Mouse (Mus musculus): ENCODE results near the gene Proca1. TPM values are rescaled to one million over a fixed set of nuclear protein-coding genes. Genes with fewer than 3 reads are reported as not detected.

The Proca1 gene
- polyA plus RNA-seq, 1 experiment from 2014 or later = 2.1 TPM

GRCm38 (mm10) chr11:78168541-78169468, 24.4 kb upstream of the Proca1 start:
- DNase-seq (ENCODE audit: low spot score) = no peak
- Histone ChIP-seq H3K4me1 (replicated peaks; ENCODE audit: control insufficient read depth, insufficient read depth, low read length) (peaks cover 11% of the 10 kb centered on the region), H3K36me3 (ENCODE audit: control insufficient read depth, insufficient read depth, low read length) (0 out of 2 replicates have a peak, but pooled peaks cover 3% of the 10 kb centered on the region), H3K4me2 (ENCODE audit: low read length) (peak overlapping the region; percentile 13; the same call in 1 of the 2 replicates), H3K9me3 (ENCODE audit: control insufficient read depth, low read length) (no peaks in the 10 kb centered on the region), H3K4me3 (ENCODE audit: low read depth, low read length) (no peak overlapping the region), H3K9ac (ENCODE audit: low read length) (no peak overlapping the region), H3K27ac (ENCODE audit: low read depth) (peak overlapping the region; percentile 27; the same call in 1 of the 2 replicates), H3K27me3 (replicated peaks; ENCODE audit: control insufficient read depth, insufficient read depth, low read length) (no peaks in the 10 kb centered on the region)
- no peak for ATAC-seq (replicated peaks; ENCODE audit: low FRiP score, low TSS enrichment, low read depth)
- 45% methylated on average over 19 of the region's 19 CpGs for WGBS

GRCm38 (mm10) chr11:78170306-78170705, 22.9 kb upstream of the Proca1 start:
- DNase-seq (ENCODE audit: low spot score) = no peak
- Histone ChIP-seq H3K27ac (ENCODE audit: low read depth) (no peak overlapping the region), H3K4me2 (ENCODE audit: low read length) (no peak overlapping the region), H3K9me3 (ENCODE audit: control insufficient read depth, low read length) (no peaks in the 10 kb centered on the region), H3K4me3 (ENCODE audit: low read depth, low read length) (no peak overlapping the region), H3K9ac (ENCODE audit: low read length) (no peak overlapping the region), H3K27me3 (replicated peaks; ENCODE audit: control insufficient read depth, insufficient read depth, low read length) (no peaks in the 10 kb centered on the region), H3K4me1 (replicated peaks; ENCODE audit: control insufficient read depth, insufficient read depth, low read length) (peaks cover 14% of the 10 kb centered on the region), H3K36me3 (ENCODE audit: control insufficient read depth, insufficient read depth, low read length) (0 out of 2 replicates have a peak, but pooled peaks cover 3% of the 10 kb centered on the region)
- WGBS = 86% methylated on average over 15 of the region's 15 CpGs
- no peak for ATAC-seq (replicated peaks; ENCODE audit: low FRiP score, low TSS enrichment, low read depth)

DNA sequence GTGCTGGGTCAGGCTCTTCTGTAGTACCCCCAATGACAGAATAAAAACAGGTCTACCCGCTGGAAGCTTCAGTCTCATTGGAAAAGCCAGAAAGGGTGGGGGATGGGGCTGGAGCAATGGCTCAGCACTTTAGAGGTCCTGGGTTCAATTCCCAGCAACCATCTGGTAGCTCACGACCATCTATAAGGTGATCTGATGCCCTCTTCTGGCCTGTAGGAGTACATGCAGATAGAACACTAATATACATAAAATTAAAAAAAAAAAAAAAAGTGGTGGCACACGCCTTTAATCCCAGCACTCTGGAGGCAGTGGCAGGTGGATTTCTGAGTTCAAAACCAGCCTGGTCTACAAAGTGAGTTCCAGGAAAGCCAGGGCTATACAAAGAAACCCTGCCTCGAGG, 21.9 kb upstream of the Proca1 start:
- Histone ChIP-seq H3K9me3 (ENCODE audit: control insufficient read depth, low read length) (no peaks in the 10 kb centered on the region), H3K27ac (ENCODE audit: low read depth) (no peak overlapping the region), H3K36me3 (ENCODE audit: control insufficient read depth, insufficient read depth, low read length) (0 out of 2 replicates have a peak, but pooled peaks cover 3% of the 10 kb centered on the region), H3K4me1 (replicated peaks; ENCODE audit: control insufficient read depth, insufficient read depth, low read length) (peaks cover 10% of the 10 kb centered on the region), H3K27me3 (replicated peaks; ENCODE audit: control insufficient read depth, insufficient read depth, low read length) (no peaks in the 10 kb centered on the region), H3K4me2 (ENCODE audit: low read length) (no peak overlapping the region), H3K9ac (ENCODE audit: low read length) (no peak overlapping the region), H3K4me3 (ENCODE audit: low read depth, low read length) (no peak overlapping the region)
- DNase-seq (ENCODE audit: low spot score) (no peak), ATAC-seq (replicated peaks; ENCODE audit: low FRiP score, low TSS enrichment, low read depth) (no peak)
- WGBS = 82% methylated on average over 4 of the region's 4 CpGs

- Histone ChIP-seq H3K9ac (ENCODE audit: low read length) (no peak overlapping the region), H3K4me3 (ENCODE audit: low read depth, low read length) (no peak overlapping the region), H3K27ac (ENCODE audit: low read depth) (no peak overlapping the region), H3K36me3 (ENCODE audit: control insufficient read depth, insufficient read depth, low read length) (0 out of 2 replicates have a peak, but pooled peaks cover 3% of the 10 kb centered on the region), H3K4me1 (replicated peaks; ENCODE audit: control insufficient read depth, insufficient read depth, low read length) (peaks cover 9% of the 10 kb centered on the region), H3K4me2 (ENCODE audit: low read length) (no peak overlapping the region), H3K9me3 (ENCODE audit: control insufficient read depth, low read length) (no peaks in the 10 kb centered on the region), H3K27me3 (replicated peaks; ENCODE audit: control insufficient read depth, insufficient read depth, low read length) (no peaks in the 10 kb centered on the region)
- ATAC-seq (replicated peaks; ENCODE audit: low FRiP score, low TSS enrichment, low read depth) (no peak), DNase-seq (ENCODE audit: low spot score) (peak; percentile 51)
- WGBS = 83% methylated on average over 16 of the region's 16 CpGs
These were observed 21.0 kb upstream of the Proca1 start for GRCm38 (mm10) chr11:78172034-78172747.

DNA sequence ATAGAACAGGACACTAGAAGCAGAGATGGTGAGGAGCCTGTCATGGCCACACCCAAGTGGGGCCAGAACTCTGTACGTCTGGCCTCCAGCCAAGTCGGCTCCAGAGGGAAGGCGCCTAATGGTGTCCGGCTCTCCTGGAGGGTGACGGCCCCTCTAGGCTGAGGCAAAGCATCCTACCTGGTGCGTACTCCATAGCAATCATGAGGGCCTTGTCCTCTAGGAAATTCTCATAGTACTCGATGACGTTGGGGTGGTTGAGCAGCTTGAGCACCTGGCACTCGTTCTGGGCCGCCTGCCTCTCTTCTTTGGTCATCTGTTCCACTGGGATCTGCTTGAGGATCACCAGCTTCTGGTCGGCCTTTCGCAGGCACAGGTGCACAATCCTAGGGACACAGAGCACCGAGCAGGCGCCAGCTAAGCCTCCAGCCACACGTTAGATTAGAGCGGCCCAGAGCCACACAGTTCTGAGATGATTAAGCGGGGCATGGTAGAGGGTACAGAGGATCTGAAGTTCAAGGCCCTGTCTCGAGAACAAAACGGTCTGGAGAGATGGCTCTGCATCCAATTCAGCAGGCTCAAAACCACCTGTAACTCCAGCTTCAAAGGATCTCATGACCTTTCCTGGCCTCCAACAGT, 20.3 kb upstream of the Proca1 start:
- DNase-seq (ENCODE audit: low spot score) (no peak), ATAC-seq (replicated peaks; ENCODE audit: low FRiP score, low TSS enrichment, low read depth) (no peak)
- H3K36me3 ChIP-seq (ENCODE audit: control insufficient read depth, insufficient read depth, low read length) = 0 out of 2 replicates have a peak, but pooled peaks cover 3% of the 10 kb centered on the region
- H3K4me1 ChIP-seq (replicated peaks; ENCODE audit: control insufficient read depth, insufficient read depth, low read length) = peaks cover 14% of the 10 kb centered on the region
- no peak overlapping the region for H3K4me2 ChIP-seq (ENCODE audit: low read length)
- no peak overlapping the region for H3K4me3 ChIP-seq (ENCODE audit: low read depth, low read length)
- H3K27me3 ChIP-seq (replicated peaks; ENCODE audit: control insufficient read depth, insufficient read depth, low read length) = no peaks in the 10 kb centered on the region
- WGBS = 81% methylated on average over 19 of the region's 19 CpGs
- no peaks in the 10 kb centered on the region for H3K9me3 ChIP-seq (ENCODE audit: control insufficient read depth, low read length)
- H3K9ac ChIP-seq (ENCODE audit: low read length) = no peak overlapping the region
- no peak overlapping the region for H3K27ac ChIP-seq (ENCODE audit: low read depth)

GRCm38 (mm10) chr11:78174506-78174905, 18.7 kb upstream of the Proca1 start:
- Histone ChIP-seq H3K4me1 (replicated peaks; ENCODE audit: control insufficient read depth, insufficient read depth, low read length) (peaks cover 19% of the 10 kb centered on the region), H3K4me2 (ENCODE audit: low read length) (no peak overlapping the region), H3K9me3 (ENCODE audit: control insufficient read depth, low read length) (no peaks in the 10 kb centered on the region), H3K4me3 (ENCODE audit: low read depth, low read length) (no peak overlapping the region), H3K9ac (ENCODE audit: low read length) (no peak overlapping the region), H3K27ac (ENCODE audit: low read depth) (no peak overlapping the region), H3K27me3 (replicated peaks; ENCODE audit: control insufficient read depth, insufficient read depth, low read length) (no peaks in the 10 kb centered on the region), H3K36me3 (ENCODE audit: control insufficient read depth, insufficient read depth, low read length) (peaks cover 6% of the 10 kb centered on the region)
- 80% methylated on average over 3 of the region's 3 CpGs for WGBS
- ATAC-seq (replicated peaks; ENCODE audit: low FRiP score, low TSS enrichment, low read depth) (no peak), DNase-seq (ENCODE audit: low spot score) (no peak)

DNA sequence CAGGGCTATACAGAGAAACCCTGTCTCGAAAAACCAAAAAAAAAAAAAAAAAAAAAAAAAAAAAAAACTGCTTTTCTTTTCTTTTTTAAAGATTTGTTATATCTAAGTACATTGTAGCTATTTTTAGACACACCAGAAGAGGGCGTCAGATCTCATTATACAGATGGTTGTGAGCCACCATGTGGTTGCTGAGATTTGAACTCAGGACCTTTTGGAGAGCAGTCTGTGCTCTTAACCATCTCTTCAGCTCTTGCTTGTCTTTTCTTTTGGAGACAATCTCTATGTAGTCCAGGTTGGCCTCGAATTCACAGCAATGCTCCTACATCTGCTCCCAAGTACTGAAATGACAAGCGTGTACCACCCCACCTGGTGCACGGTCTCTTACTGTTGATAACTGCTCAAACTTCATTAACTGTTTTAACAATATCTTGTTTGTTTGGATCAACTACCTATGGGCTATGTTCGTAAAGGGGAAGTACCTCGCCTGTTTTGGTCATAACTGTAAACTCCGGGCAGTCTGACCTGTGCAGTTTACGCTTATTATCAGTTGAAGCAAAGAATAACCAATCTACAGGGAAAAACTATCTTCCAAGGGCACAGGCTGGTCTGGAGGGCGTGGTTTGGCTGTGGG, 17.3 kb upstream of the Proca1 start:
- Histone ChIP-seq H3K9ac (ENCODE audit: low read length) (peak overlapping the region; percentile 47), H3K4me1 (replicated peaks; ENCODE audit: control insufficient read depth, insufficient read depth, low read length) (peaks cover 33% of the 10 kb centered on the region), H3K9me3 (ENCODE audit: control insufficient read depth, low read length) (no peaks in the 10 kb centered on the region), H3K4me3 (ENCODE audit: low read depth, low read length) (peak overlapping the region; percentile 58), H3K36me3 (ENCODE audit: control insufficient read depth, insufficient read depth, low read length) (peaks cover 20% of the 10 kb centered on the region), H3K27ac (ENCODE audit: low read depth) (peak overlapping the region; percentile 94), H3K4me2 (ENCODE audit: low read length) (peak overlapping the region; percentile 98), H3K27me3 (replicated peaks; ENCODE audit: control insufficient read depth, insufficient read depth, low read length) (no peaks in the 10 kb centered on the region)
- 3% methylated on average over 9 of the region's 10 CpGs for WGBS
- ATAC-seq (replicated peaks; ENCODE audit: low FRiP score, low TSS enrichment, low read depth) (no peak), DNase-seq (ENCODE audit: low spot score) (no peak)

DNA sequence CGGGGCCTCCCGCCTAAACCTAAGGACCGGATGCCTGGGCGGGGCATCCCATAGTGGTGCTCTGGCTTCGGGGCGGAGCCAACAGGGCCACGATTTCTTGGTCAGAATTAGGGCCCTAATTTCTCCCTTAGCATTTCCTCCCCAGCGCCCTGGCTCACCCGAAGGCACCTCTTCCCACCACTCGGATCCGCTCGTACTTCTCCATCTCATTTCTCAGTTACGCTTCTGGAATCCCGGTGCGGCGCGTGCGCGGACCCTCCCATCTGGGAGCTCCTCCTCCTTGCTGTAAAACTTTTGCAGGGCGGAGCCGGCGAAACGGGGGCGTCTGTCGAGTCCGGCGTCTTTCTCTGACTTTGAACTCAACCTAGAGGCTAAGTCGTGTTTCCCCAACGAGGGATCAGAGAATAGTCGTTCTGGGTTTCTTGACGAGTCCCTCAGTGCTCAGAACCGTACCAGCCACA, 16.8 kb upstream of the Proca1 start, which contains the start of the genes Nek8 and Tlcd1:
Gene Nek8 (minus strand): TSS at position 274 of the 461 bp plus-strand sequence.
Gene Tlcd1 (plus strand): TSS at position 310 of the 461 bp plus-strand sequence.
- Histone ChIP-seq H3K9ac (ENCODE audit: low read length) (peak within 1 kb of the TSS; percentile 47), H3K36me3 (ENCODE audit: control insufficient read depth, insufficient read depth, low read length) (peaks cover 25% of the 10 kb centered on the region), H3K27me3 (replicated peaks; ENCODE audit: control insufficient read depth, insufficient read depth, low read length) (no peaks in the 10 kb centered on the region), H3K4me3 (ENCODE audit: low read depth, low read length) (peak within 1 kb of the TSS; percentile 58), H3K9me3 (ENCODE audit: control insufficient read depth, low read length) (no peaks in the 10 kb centered on the region), H3K27ac (ENCODE audit: low read depth) (peak within 1 kb of the TSS; percentile 94), H3K4me1 (replicated peaks; ENCODE audit: control insufficient read depth, insufficient read depth, low read length) (peaks cover 38% of the 10 kb centered on the region), H3K4me2 (ENCODE audit: low read length) (peak within 1 kb of the TSS; percentile 98)
- DNase-seq (ENCODE audit: low spot score) (peak; percentile 94), ATAC-seq (replicated peaks; ENCODE audit: low FRiP score, low TSS enrichment, low read depth) (peak; percentile 57; the same call in 1 of the 2 replicates)
- WGBS = under 1% methylated on average over 32 of the region's 32 CpGs

All from intestine, embryonic 14.5 days (tissue).